Mouse (Mus musculus) hindbrain, embryonic 12.5 days (tissue): Measurements from ENCODE around the gene Tmem203. TPM values are rescaled to one million over a fixed set of nuclear protein-coding genes. Genes with fewer than 3 reads are reported as not detected.

Experiments
- ATAC-seq: fragments of 200-750 bp; cut with Nextera tagmentation; 2 replicates; pipeline ENCODE4 v1.8.0; 2017; ENCODE audit warnings: moderate TSS enrichment; ENCODE audit not compliant: low FRiP score
- H3K27ac ChIP-seq: fragments of 300-500 bp; sonication (generic); 2 replicates; pipeline ENCODE4 v1.5.1; 2016; ENCODE audit warnings: mild to moderate bottlenecking
- H3K27me3 ChIP-seq: fragments of 300-500 bp; sonication (generic); 2 replicates; pipeline ENCODE4 v1.6.1; 2016; ENCODE audit warnings: mild to moderate bottlenecking
- H3K36me3 ChIP-seq: fragments of 300-500 bp; sonication (generic); 2 replicates; pipeline ENCODE4 v1.6.1; 2016; ENCODE audit warnings: mild to moderate bottlenecking
- H3K4me1 ChIP-seq: fragments of 300-500 bp; sonication (generic); 2 replicates; pipeline ENCODE4 v1.6.1; 2016
- H3K4me2 ChIP-seq: fragments of 300-500 bp; sonication (generic); replicated peaks from 2 replicates; pipeline ENCODE4 v1.6.1; 2016; ENCODE audit warnings: mild to moderate bottlenecking
- H3K4me3 ChIP-seq: fragments of 300-500 bp; sonication (generic); 2 replicates; pipeline ENCODE4 v1.5.1; 2016; ENCODE audit warnings: mild to moderate bottlenecking
- H3K9ac ChIP-seq: fragments of 300-500 bp; sonication (generic); 2 replicates; pipeline ENCODE4 v1.6.1; 2016; ENCODE audit warnings: mild to moderate bottlenecking, moderate library complexity
- H3K9me3 ChIP-seq: fragments of 300-500 bp; sonication (generic); replicated peaks from 2 replicates; pipeline ENCODE4 v1.6.1; 2016; ENCODE audit warnings: mild to moderate bottlenecking
- WGBS: fragments of 180-500 bp; shearing (Covaris S2); methylation state at CpG from one replicate; pipeline ENCODE4 v1.1.7; 2016; 5-methylcytosine and 5-hydroxymethylcytosine counted together
- polyA plus RNA-seq: library from polyadenylated mRNA; unstranded; fragments of >200 nt; fragmentation: Nextera tagmentation; extraction: Ambion mirVana; gene quantifications from 2 replicates; pipeline ENCODE4 v1.2.1, GENCODE M21; 2016

Gene Tmem203
- polyA plus RNA-seq = 16.5 and 18.6 TPM in 2 replicates

GRCm38 (mm10) chr2:25255284-25255779 is at the start of gene Tmem203:
Gene Tmem203, plus strand, starts transcription at chr2:25255439.
- H3K4me1 ChIP-seq = peaks cover 16% of the 10 kb centered on the region
- peak; percentile 88 for ATAC-seq
- under 1% methylated on average over 39 of the region's 39 CpGs for WGBS

GRCm38 (mm10) chr2:25207593-25207992 is 47.6 kb upstream of the Tmem203 start:
- no peak overlapping the region for H3K27ac ChIP-seq
- peaks cover 24% of the 10 kb centered on the region for H3K4me1 ChIP-seq
- H3K27me3 ChIP-seq = no peaks in the 10 kb centered on the region
- WGBS = 90% methylated on average over 1 of the region's 1 CpGs
- no peak for ATAC-seq
- H3K4me3 ChIP-seq = no peak overlapping the region
- H3K9me3 ChIP-seq = no peaks in the 10 kb centered on the region
- H3K4me2 ChIP-seq = no peak overlapping the region
- no peak overlapping the region for H3K9ac ChIP-seq
- peaks cover 47% of the 10 kb centered on the region for H3K36me3 ChIP-seq

More at GRCm38 (mm10) chr2:25255284-25255779, at the start of gene Tmem203:
- no peaks in the 10 kb centered on the region for H3K27me3 ChIP-seq
- H3K27ac ChIP-seq = peak within 1 kb of the TSS; percentile 58
- peaks cover 22% of the 10 kb centered on the region for H3K36me3 ChIP-seq
- peak within 1 kb of the TSS; percentile 77 for H3K4me2 ChIP-seq
- H3K4me3 ChIP-seq = peak within 1 kb of the TSS; percentile 95
- H3K9ac ChIP-seq = peak within 1 kb of the TSS; percentile 79
- no peaks in the 10 kb centered on the region for H3K9me3 ChIP-seq

- peak overlapping the region; percentile 68 for H3K4me3 ChIP-seq
- no peaks in the 10 kb centered on the region for H3K9me3 ChIP-seq
- peak overlapping the region; percentile 95 for H3K4me2 ChIP-seq
- peak overlapping the region; percentile 84 for H3K9ac ChIP-seq
- WGBS = under 1% methylated on average over 24 of the region's 24 CpGs
- peaks cover 16% of the 10 kb centered on the region for H3K36me3 ChIP-seq
- H3K4me1 ChIP-seq = peaks cover 24% of the 10 kb centered on the region
- H3K27me3 ChIP-seq = peaks cover 9% of the 10 kb centered on the region; the same call in 1 of the 2 replicates
- H3K27ac ChIP-seq = peak overlapping the region; percentile 86
- ATAC-seq = peak; percentile 61
Measured at GRCm38 (mm10) chr2:25210686-25211085, 44.6 kb upstream of the Tmem203 start.

- H3K9ac ChIP-seq = peak within 1 kb of the TSS; percentile 84
- no peaks in the 10 kb centered on the region for H3K9me3 ChIP-seq
- peak within 1 kb of the TSS; percentile 95 for H3K4me2 ChIP-seq
- peaks cover 9% of the 10 kb centered on the region; the same call in 1 of the 2 replicates for H3K27me3 ChIP-seq
- H3K4me3 ChIP-seq = peak within 1 kb of the TSS; percentile 68
- peaks cover 24% of the 10 kb centered on the region for H3K4me1 ChIP-seq
- H3K36me3 ChIP-seq = peaks cover 11% of the 10 kb centered on the region
- under 1% methylated on average over 44 of the region's 44 CpGs for WGBS
- peak; percentile 95 for ATAC-seq
- H3K27ac ChIP-seq = peak within 1 kb of the TSS; percentile 86
Measured at GRCm38 (mm10) chr2:25211121-25211670, 44.0 kb upstream of the Tmem203 start, which contains the start of gene Nelfb. Gene Nelfb, minus strand, starts transcription at chr2:25211489.

GRCm38 (mm10) chr2:25213266-25213865 is 41.9 kb upstream of the Tmem203 start:
- peaks cover 24% of the 10 kb centered on the region for H3K4me1 ChIP-seq
- WGBS = 62% methylated on average over 23 of the region's 23 CpGs
- no peaks in the 10 kb centered on the region for H3K9me3 ChIP-seq
- H3K36me3 ChIP-seq = no peaks in the 10 kb centered on the region
- H3K27ac ChIP-seq = no peak overlapping the region
- no peak overlapping the region; the same call in 1 of the 2 replicates for H3K9ac ChIP-seq
- H3K4me3 ChIP-seq = no peak overlapping the region
- no peak overlapping the region for H3K4me2 ChIP-seq
- H3K27me3 ChIP-seq = peaks cover 9% of the 10 kb centered on the region; the same call in 1 of the 2 replicates
- no peak for ATAC-seq

- Histone ChIP-seq H3K27me3 (peaks cover 9% of the 10 kb centered on the region; the same call in 1 of the 2 replicates), H3K4me3 (no peak within 1 kb of the TSS), H3K27ac (no peak within 1 kb of the TSS), H3K9ac (no peak within 1 kb of the TSS; the same call in 1 of the 2 replicates), H3K9me3 (no peaks in the 10 kb centered on the region), H3K4me2 (no peak within 1 kb of the TSS), H3K36me3 (no peaks in the 10 kb centered on the region), H3K4me1 (peaks cover 17% of the 10 kb centered on the region)
- ATAC-seq = no peak
- 71% methylated on average over 3 of the region's 3 CpGs for WGBS
Measured at GRCm38 (mm10) chr2:25214444-25214843, 40.8 kb upstream of the Tmem203 start, which contains the start of gene Stpg3. Gene Stpg3, minus strand, starts transcription at chr2:25214637.

- Histone ChIP-seq H3K9ac (no peak overlapping the region), H3K4me3 (no peak overlapping the region), H3K27ac (no peak overlapping the region), H3K4me2 (no peak overlapping the region), H3K4me1 (peaks cover 3% of the 10 kb centered on the region; the same call in 1 of the 2 replicates), H3K9me3 (no peaks in the 10 kb centered on the region), H3K36me3 (peaks cover 5% of the 10 kb centered on the region), H3K27me3 (peaks cover 9% of the 10 kb centered on the region; the same call in 1 of the 2 replicates)
- WGBS = 67% methylated on average over 2 of the region's 2 CpGs
- ATAC-seq = no peak
Measured at GRCm38 (mm10) chr2:25217666-25218065, 37.6 kb upstream of the Tmem203 start.

GRCm38 (mm10) chr2:25218445-25218844 is 36.8 kb upstream of the Tmem203 start, which contains the start of gene Fam166a:
Gene Fam166a, plus strand, starts transcription at chr2:25218745.
- Histone ChIP-seq H3K4me3 (no peak within 1 kb of the TSS), H3K36me3 (peaks cover 5% of the 10 kb centered on the region), H3K27ac (no peak within 1 kb of the TSS), H3K9me3 (no peaks in the 10 kb centered on the region), H3K4me2 (no peak within 1 kb of the TSS), H3K9ac (no peak within 1 kb of the TSS), H3K4me1 (peaks cover 7% of the 10 kb centered on the region), H3K27me3 (peaks cover 7% of the 10 kb centered on the region; the same call in 1 of the 2 replicates)
- no peak for ATAC-seq

- peaks cover 16% of the 10 kb centered on the region for H3K4me1 ChIP-seq
- WGBS = 75% methylated on average over 5 of the region's 5 CpGs
- no peak for ATAC-seq
Measured at GRCm38 (mm10) chr2:25221331-25221772, 33.9 kb upstream of the Tmem203 start.

GRCm38 (mm10) chr2:25223681-25224491 is 31.4 kb upstream of the Tmem203 start:
- peak overlapping the region; percentile 81 for H3K4me2 ChIP-seq
- ATAC-seq = peak; percentile 57
- WGBS = 2% methylated on average over 45 of the region's 53 CpGs

More at GRCm38 (mm10) chr2:25221331-25221772, 33.9 kb upstream of the Tmem203 start:
- H3K9ac ChIP-seq = no peak overlapping the region
- H3K9me3 ChIP-seq = no peaks in the 10 kb centered on the region
- no peak overlapping the region for H3K4me3 ChIP-seq
- H3K4me2 ChIP-seq = no peak overlapping the region
- no peaks in the 10 kb centered on the region for H3K27me3 ChIP-seq
- H3K27ac ChIP-seq = no peak overlapping the region
- peaks cover 5% of the 10 kb centered on the region for H3K36me3 ChIP-seq

GRCm38 (mm10) chr2:25224492-25224765 is 30.8 kb upstream of the Tmem203 start, which contains the start of gene Tubb4b:
Gene Tubb4b, minus strand, starts transcription at chr2:25224702.
- H3K36me3 ChIP-seq = peaks cover 5% of the 10 kb centered on the region
- peaks cover 23% of the 10 kb centered on the region for H3K4me1 ChIP-seq
- 0% methylated on average over 17 of the region's 17 CpGs for WGBS
- peak within 1 kb of the TSS; percentile 81 for H3K4me2 ChIP-seq
- peak within 1 kb of the TSS; percentile 72 for H3K4me3 ChIP-seq
- H3K9me3 ChIP-seq = no peaks in the 10 kb centered on the region
- 0 out of 2 replicates have a peak, but pooled peaks cover 2% of the 10 kb centered on the region for H3K27me3 ChIP-seq
- no peak for ATAC-seq
- peak within 1 kb of the TSS; percentile 84 for H3K9ac ChIP-seq
- peak within 1 kb of the TSS; percentile 97 for H3K27ac ChIP-seq

More at GRCm38 (mm10) chr2:25223681-25224491, 31.4 kb upstream of the Tmem203 start:
- H3K9me3 ChIP-seq = no peaks in the 10 kb centered on the region
- peaks cover 22% of the 10 kb centered on the region for H3K4me1 ChIP-seq
- peak overlapping the region; percentile 72 for H3K4me3 ChIP-seq
- peaks cover 5% of the 10 kb centered on the region for H3K36me3 ChIP-seq
- H3K9ac ChIP-seq = peak overlapping the region; percentile 84
- H3K27ac ChIP-seq = peak overlapping the region; percentile 91
- H3K27me3 ChIP-seq = no peaks in the 10 kb centered on the region
